Mouse (Mus musculus): ENCODE data around the gene Nsfl1c. TPM values are rescaled to one million over a fixed set of nuclear protein-coding genes. Genes with fewer than 3 reads are reported as not detected.

Gene Nsfl1c
- polyA plus RNA-seq, 1 experiment from 2014 or later = 200 TPM

GRCm38 (mm10) chr2:151519000-151519399 is 25.0 kb downstream of the Nsfl1c start:
- Histone ChIP-seq H3K9ac (ENCODE audit: low read depth, low read length) (no peak overlapping the region), H3K27me3 (replicated peaks; ENCODE audit: control insufficient read depth, insufficient read depth, low read length) (no peaks in the 10 kb centered on the region), H3K4me1 (ENCODE audit: control insufficient read depth, insufficient read depth, low read length) (no peaks in the 10 kb centered on the region), H3K9me3 (ENCODE audit: control insufficient read depth, low read length) (no peaks in the 10 kb centered on the region), H3K36me3 (ENCODE audit: control insufficient read depth, insufficient read depth, low read length) (peaks cover 57% of the 10 kb centered on the region), H3K4me3 (ENCODE audit: low read depth, low read length) (no peak overlapping the region), H3K4me2 (ENCODE audit: low read depth, low read length) (no peak overlapping the region), H3K27ac (replicated peaks; ENCODE audit: low read depth, low read length) (no peak overlapping the region)
- no peak for DNase-seq (ENCODE audit: low spot score)
- no peak for ATAC-seq (ENCODE audit: low read depth)
- WGBS = 92% methylated on average over 2 of the region's 2 CpGs

GRCm38 (mm10) chr2:151524324-151525041 is 30.5 kb downstream of the Nsfl1c start:
- 56% methylated on average over 4 of the region's 4 CpGs for WGBS
- peak; percentile 45 for DNase-seq (ENCODE audit: low spot score)

GRCm38 (mm10) chr2:151525520-151525919 is 31.5 kb downstream of the Nsfl1c start:
- Histone ChIP-seq H3K27ac (replicated peaks; ENCODE audit: low read depth, low read length) (no peak overlapping the region), H3K36me3 (ENCODE audit: control insufficient read depth, insufficient read depth, low read length) (peaks cover 12% of the 10 kb centered on the region), H3K4me1 (ENCODE audit: control insufficient read depth, insufficient read depth, low read length) (no peaks in the 10 kb centered on the region), H3K27me3 (replicated peaks; ENCODE audit: control insufficient read depth, insufficient read depth, low read length) (no peaks in the 10 kb centered on the region), H3K4me3 (ENCODE audit: low read depth, low read length) (no peak overlapping the region), H3K4me2 (ENCODE audit: low read depth, low read length) (no peak overlapping the region), H3K9me3 (ENCODE audit: control insufficient read depth, low read length) (no peaks in the 10 kb centered on the region), H3K9ac (ENCODE audit: low read depth, low read length) (no peak overlapping the region)
- no peak for DNase-seq (ENCODE audit: low spot score)
- 73% methylated on average over 2 of the region's 2 CpGs for WGBS
- no peak for ATAC-seq (ENCODE audit: low read depth)

More at GRCm38 (mm10) chr2:151524324-151525041, 30.5 kb downstream of the Nsfl1c start:
- Histone ChIP-seq H3K27me3 (replicated peaks; ENCODE audit: control insufficient read depth, insufficient read depth, low read length) (no peaks in the 10 kb centered on the region), H3K4me1 (ENCODE audit: control insufficient read depth, insufficient read depth, low read length) (no peaks in the 10 kb centered on the region), H3K9ac (ENCODE audit: low read depth, low read length) (no peak overlapping the region), H3K9me3 (ENCODE audit: control insufficient read depth, low read length) (no peaks in the 10 kb centered on the region), H3K4me3 (ENCODE audit: low read depth, low read length) (no peak overlapping the region), H3K36me3 (ENCODE audit: control insufficient read depth, insufficient read depth, low read length) (peaks cover 22% of the 10 kb centered on the region), H3K27ac (replicated peaks; ENCODE audit: low read depth, low read length) (no peak overlapping the region), H3K4me2 (ENCODE audit: low read depth, low read length) (no peak overlapping the region)
- peak; percentile 30; the same call in 1 of the 2 replicates for ATAC-seq (ENCODE audit: low read depth)

- WGBS = 83% methylated on average over 1 of the region's 1 CpGs
- Histone ChIP-seq H3K4me3 (ENCODE audit: low read depth, low read length) (no peak overlapping the region), H3K9me3 (ENCODE audit: control insufficient read depth, low read length) (no peaks in the 10 kb centered on the region), H3K36me3 (ENCODE audit: control insufficient read depth, insufficient read depth, low read length) (no peaks in the 10 kb centered on the region), H3K4me2 (ENCODE audit: low read depth, low read length) (no peak overlapping the region), H3K27me3 (replicated peaks; ENCODE audit: control insufficient read depth, insufficient read depth, low read length) (no peaks in the 10 kb centered on the region), H3K9ac (ENCODE audit: low read depth, low read length) (no peak overlapping the region), H3K4me1 (ENCODE audit: control insufficient read depth, insufficient read depth, low read length) (no peaks in the 10 kb centered on the region), H3K27ac (replicated peaks; ENCODE audit: low read depth, low read length) (no peak overlapping the region)
- ATAC-seq (ENCODE audit: low read depth) = no peak
- DNase-seq (ENCODE audit: low spot score) = no peak
These were observed 34.1 kb downstream of the Nsfl1c start for GRCm38 (mm10) chr2:151528066-151528465.

- H3K9me3 ChIP-seq (ENCODE audit: control insufficient read depth, low read length) = no peaks in the 10 kb centered on the region
- no peak overlapping the region for H3K4me2 ChIP-seq (ENCODE audit: low read depth, low read length)
- H3K27me3 ChIP-seq (replicated peaks; ENCODE audit: control insufficient read depth, insufficient read depth, low read length) = no peaks in the 10 kb centered on the region
- H3K36me3 ChIP-seq (ENCODE audit: control insufficient read depth, insufficient read depth, low read length) = no peaks in the 10 kb centered on the region
- H3K4me3 ChIP-seq (ENCODE audit: low read depth, low read length) = no peak overlapping the region
- DNase-seq (ENCODE audit: low spot score) = peak; percentile 44
- H3K27ac ChIP-seq (replicated peaks; ENCODE audit: low read depth, low read length) = no peak overlapping the region
- ATAC-seq (ENCODE audit: low read depth) = 0 out of 2 replicates have a peak, but pooled peaks have one; percentile 37
- H3K4me1 ChIP-seq (ENCODE audit: control insufficient read depth, insufficient read depth, low read length) = no peaks in the 10 kb centered on the region
- H3K9ac ChIP-seq (ENCODE audit: low read depth, low read length) = no peak overlapping the region
These were observed 35.2 kb downstream of the Nsfl1c start for GRCm38 (mm10) chr2:151529169-151529568.

- Histone ChIP-seq H3K9ac (ENCODE audit: low read depth, low read length) (no peak overlapping the region), H3K36me3 (ENCODE audit: control insufficient read depth, insufficient read depth, low read length) (no peaks in the 10 kb centered on the region), H3K27ac (replicated peaks; ENCODE audit: low read depth, low read length) (no peak overlapping the region), H3K4me2 (ENCODE audit: low read depth, low read length) (no peak overlapping the region), H3K4me3 (ENCODE audit: low read depth, low read length) (no peak overlapping the region), H3K4me1 (ENCODE audit: control insufficient read depth, insufficient read depth, low read length) (no peaks in the 10 kb centered on the region), H3K27me3 (replicated peaks; ENCODE audit: control insufficient read depth, insufficient read depth, low read length) (no peaks in the 10 kb centered on the region), H3K9me3 (ENCODE audit: control insufficient read depth, low read length) (no peaks in the 10 kb centered on the region)
- DNase-seq (ENCODE audit: low spot score) (no peak), ATAC-seq (ENCODE audit: low read depth) (no peak)
- WGBS = 50% methylated on average over 7 of the region's 8 CpGs
These were observed 36.6 kb downstream of the Nsfl1c start for GRCm38 (mm10) chr2:151530378-151531230.

- Histone ChIP-seq H3K27ac (replicated peaks; ENCODE audit: low read depth, low read length) (no peak overlapping the region), H3K4me2 (ENCODE audit: low read depth, low read length) (no peak overlapping the region), H3K36me3 (ENCODE audit: control insufficient read depth, insufficient read depth, low read length) (no peaks in the 10 kb centered on the region), H3K27me3 (replicated peaks; ENCODE audit: control insufficient read depth, insufficient read depth, low read length) (no peaks in the 10 kb centered on the region), H3K4me3 (ENCODE audit: low read depth, low read length) (no peak overlapping the region), H3K9ac (ENCODE audit: low read depth, low read length) (no peak overlapping the region), H3K4me1 (ENCODE audit: control insufficient read depth, insufficient read depth, low read length) (no peaks in the 10 kb centered on the region), H3K9me3 (ENCODE audit: control insufficient read depth, low read length) (no peaks in the 10 kb centered on the region)
- ATAC-seq (ENCODE audit: low read depth) = no peak
- 84% methylated on average over 5 of the region's 6 CpGs for WGBS
- DNase-seq (ENCODE audit: low spot score) = no peak
These were observed 39.6 kb downstream of the Nsfl1c start for GRCm38 (mm10) chr2:151533632-151534031.

- peak; percentile 34; the same call in 1 of the 2 replicates for ATAC-seq (ENCODE audit: low read depth)
These were observed 42.1 kb downstream of the Nsfl1c start for GRCm38 (mm10) chr2:151535961-151536617.

More at GRCm38 (mm10) chr2:151535961-151536617, 42.1 kb downstream of the Nsfl1c start:
- H3K4me3 ChIP-seq (ENCODE audit: low read depth, low read length) = no peak overlapping the region
- H3K4me2 ChIP-seq (ENCODE audit: low read depth, low read length) = no peak overlapping the region
- no peaks in the 10 kb centered on the region for H3K36me3 ChIP-seq (ENCODE audit: control insufficient read depth, insufficient read depth, low read length)
- no peak for DNase-seq (ENCODE audit: low spot score)
- no peaks in the 10 kb centered on the region for H3K9me3 ChIP-seq (ENCODE audit: control insufficient read depth, low read length)
- no peaks in the 10 kb centered on the region for H3K4me1 ChIP-seq (ENCODE audit: control insufficient read depth, insufficient read depth, low read length)
- H3K9ac ChIP-seq (ENCODE audit: low read depth, low read length) = no peak overlapping the region
- no peak overlapping the region for H3K27ac ChIP-seq (replicated peaks; ENCODE audit: low read depth, low read length)
- H3K27me3 ChIP-seq (replicated peaks; ENCODE audit: control insufficient read depth, insufficient read depth, low read length) = no peaks in the 10 kb centered on the region
- 75% methylated on average over 1 of the region's 1 CpGs for WGBS
